Mouse (Mus musculus): Measurements from ENCODE around the gene Gm11172. TPM values are rescaled to one million over a fixed set of nuclear protein-coding genes. Genes with fewer than 3 reads are reported as not detected.
A peak's percentile ranks its signal among the peaks of the same experiment; 100 is the strongest.

Gene Gm11172
- polyA plus RNA-seq, 1 experiment from 2014 or later: not detected

GRCm38 (mm10) chr16:10824536-10824935 is 11.8 kb downstream of the Gm11172 start:
- DNase-seq (no peak), ATAC-seq (ENCODE audit: insufficient read depth) (no peak)
- no peaks in the 10 kb centered on the region for H3K36me3 ChIP-seq (ENCODE audit: insufficient read depth)
- no peak for TF ChIP-seq CTCF (IDR thresholded peaks at IDR 0.05; ENCODE audit: low read depth)
- WGBS: 78% methylated on average over 1 of the region's 1 CpGs
- no peak overlapping the region for H3K4me3 ChIP-seq (ENCODE audit: low read depth, low read length)
- no peak overlapping the region for H3K4me2 ChIP-seq
- no peak overlapping the region for H3K27ac ChIP-seq (ENCODE audit: low read depth)
- H3K9me3 ChIP-seq (ENCODE audit: low read depth, low read length): no peaks in the 10 kb centered on the region
- no peak overlapping the region for H3K9ac ChIP-seq
- no peaks in the 10 kb centered on the region for H3K4me1 ChIP-seq (ENCODE audit: insufficient read depth)
- H3K27me3 ChIP-seq (ENCODE audit: insufficient read depth, low read length): no peaks in the 10 kb centered on the region

- Histone ChIP-seq H3K36me3 (ENCODE audit: insufficient read depth) (no peaks in the 10 kb centered on the region), H3K4me1 (ENCODE audit: insufficient read depth) (no peaks in the 10 kb centered on the region), H3K9me3 (ENCODE audit: low read depth, low read length) (no peaks in the 10 kb centered on the region), H3K9ac (no peak overlapping the region), H3K27ac (ENCODE audit: low read depth) (no peak overlapping the region), H3K4me2 (no peak overlapping the region), H3K4me3 (ENCODE audit: low read depth, low read length) (no peak overlapping the region), H3K27me3 (ENCODE audit: insufficient read depth, low read length) (no peaks in the 10 kb centered on the region)
- TF ChIP-seq CTCF (IDR thresholded peaks at IDR 0.05; ENCODE audit: low read depth): no peak
- WGBS: 79% methylated on average over 4 of the region's 4 CpGs
- no peak for DNase-seq
- no peak for ATAC-seq (ENCODE audit: insufficient read depth)
Measured at GRCm38 (mm10) chr16:10825840-10826239, 13.1 kb downstream of the Gm11172 start.

GRCm38 (mm10) chr16:10827269-10827668 is 14.6 kb downstream of the Gm11172 start:
- DNase-seq (no peak), ATAC-seq (ENCODE audit: insufficient read depth) (no peak)
- Histone ChIP-seq H3K36me3 (ENCODE audit: insufficient read depth) (no peaks in the 10 kb centered on the region), H3K4me1 (ENCODE audit: insufficient read depth) (no peaks in the 10 kb centered on the region), H3K4me3 (ENCODE audit: low read depth, low read length) (no peak overlapping the region), H3K4me2 (no peak overlapping the region), H3K27me3 (ENCODE audit: insufficient read depth, low read length) (no peaks in the 10 kb centered on the region), H3K9ac (no peak overlapping the region), H3K27ac (ENCODE audit: low read depth) (no peak overlapping the region), H3K9me3 (ENCODE audit: low read depth, low read length) (no peaks in the 10 kb centered on the region)
- no peak for TF ChIP-seq CTCF (IDR thresholded peaks at IDR 0.05; ENCODE audit: low read depth)
- 85% methylated on average over 9 of the region's 9 CpGs for WGBS

- ATAC-seq (ENCODE audit: insufficient read depth) (no peak), DNase-seq (no peak)
- 73% methylated on average over 7 of the region's 7 CpGs for WGBS
- Histone ChIP-seq H3K4me3 (ENCODE audit: low read depth, low read length) (no peak overlapping the region), H3K27ac (ENCODE audit: low read depth) (no peak overlapping the region), H3K4me1 (ENCODE audit: insufficient read depth) (no peaks in the 10 kb centered on the region), H3K27me3 (ENCODE audit: insufficient read depth, low read length) (no peaks in the 10 kb centered on the region), H3K36me3 (ENCODE audit: insufficient read depth) (no peaks in the 10 kb centered on the region), H3K9me3 (ENCODE audit: low read depth, low read length) (no peaks in the 10 kb centered on the region), H3K9ac (no peak overlapping the region), H3K4me2 (no peak overlapping the region)
- no peak for TF ChIP-seq CTCF (IDR thresholded peaks at IDR 0.05; ENCODE audit: low read depth)
Measured at GRCm38 (mm10) chr16:10827766-10828460, 15.2 kb downstream of the Gm11172 start.

- no peaks in the 10 kb centered on the region for H3K9me3 ChIP-seq (ENCODE audit: low read depth, low read length)
- no peak overlapping the region for H3K27ac ChIP-seq (ENCODE audit: low read depth)
- H3K9ac ChIP-seq: no peak overlapping the region
- no peak for TF ChIP-seq CTCF (IDR thresholded peaks at IDR 0.05; ENCODE audit: low read depth)
- no peaks in the 10 kb centered on the region for H3K4me1 ChIP-seq (ENCODE audit: insufficient read depth)
- H3K36me3 ChIP-seq (ENCODE audit: insufficient read depth): no peaks in the 10 kb centered on the region
- no peak overlapping the region for H3K4me2 ChIP-seq
- H3K4me3 ChIP-seq (ENCODE audit: low read depth, low read length): no peak overlapping the region
- 69% methylated on average over 4 of the region's 4 CpGs for WGBS
- ATAC-seq (ENCODE audit: insufficient read depth) (no peak), DNase-seq (no peak)
- H3K27me3 ChIP-seq (ENCODE audit: insufficient read depth, low read length): no peaks in the 10 kb centered on the region
Measured at GRCm38 (mm10) chr16:10828461-10828805, 15.7 kb downstream of the Gm11172 start.

- Histone ChIP-seq H3K4me3 (ENCODE audit: low read depth, low read length) (peak overlapping the region; percentile 80), H3K36me3 (ENCODE audit: insufficient read depth) (no peaks in the 10 kb centered on the region), H3K4me2 (peak overlapping the region; percentile 90), H3K4me1 (ENCODE audit: insufficient read depth) (peaks cover 13% of the 10 kb centered on the region), H3K9ac (peak overlapping the region; percentile 83), H3K9me3 (ENCODE audit: low read depth, low read length) (no peaks in the 10 kb centered on the region), H3K27me3 (ENCODE audit: insufficient read depth, low read length) (no peaks in the 10 kb centered on the region), H3K27ac (ENCODE audit: low read depth) (no peak overlapping the region; the same call in 1 of the 2 replicates)
- WGBS: 5% methylated on average over 12 of the region's 12 CpGs
- TF ChIP-seq CTCF (IDR thresholded peaks at IDR 0.05; ENCODE audit: low read depth): no peak
- peak; percentile 3; the same call in 1 of the 2 replicates for ATAC-seq (ENCODE audit: insufficient read depth)
- DNase-seq: peak; percentile 55
Measured at GRCm38 (mm10) chr16:10834542-10834910, 21.8 kb downstream of the Gm11172 start.

GRCm38 (mm10) chr16:10834911-10835587 is 22.3 kb downstream of the Gm11172 start, which contains the start of gene Rmi2:
TSS of gene Rmi2 (plus strand) at chr16:10835059.
- H3K27ac ChIP-seq (ENCODE audit: low read depth): peak within 1 kb of the TSS; percentile 95
- DNase-seq (peak; percentile 95), ATAC-seq (ENCODE audit: insufficient read depth) (peak; percentile 93)
- peak within 1 kb of the TSS; percentile 90 for H3K4me2 ChIP-seq
- no peaks in the 10 kb centered on the region for H3K27me3 ChIP-seq (ENCODE audit: insufficient read depth, low read length)
- no peaks in the 10 kb centered on the region for H3K9me3 ChIP-seq (ENCODE audit: low read depth, low read length)
- peak within 1 kb of the TSS; percentile 80 for H3K4me3 ChIP-seq (ENCODE audit: low read depth, low read length)
- WGBS: under 1% methylated on average over 67 of the region's 69 CpGs
- H3K36me3 ChIP-seq (ENCODE audit: insufficient read depth): 0 out of 2 replicates have a peak, but pooled peaks cover 4% of the 10 kb centered on the region
- H3K9ac ChIP-seq: peak within 1 kb of the TSS; percentile 83
- TF ChIP-seq CTCF (IDR thresholded peaks at IDR 0.05; ENCODE audit: low read depth): no peak
- H3K4me1 ChIP-seq (ENCODE audit: insufficient read depth): peaks cover 13% of the 10 kb centered on the region
